Mouse (Mus musculus) adrenal gland, postnatal 14 days (tissue): Measurements from ENCODE around the gene Rec114. TPM values are rescaled to one million over a fixed set of nuclear protein-coding genes. Genes with fewer than 3 reads are reported as not detected.

Experiments
- DNase-seq: peaks from one replicate; pipeline ENCODE4 v3.0.0; 2021; ENCODE audit warnings: mixed read lengths
- total RNA-seq: library from RNA; stranded (reverse); gene quantifications from 2 replicates; pipeline ENCODE4 v1.2.3, GENCODE M21; 2021

Rec114 gene
- total RNA-seq, 1 experiment from 2014 or later, result 3.7 TPM

DNA sequence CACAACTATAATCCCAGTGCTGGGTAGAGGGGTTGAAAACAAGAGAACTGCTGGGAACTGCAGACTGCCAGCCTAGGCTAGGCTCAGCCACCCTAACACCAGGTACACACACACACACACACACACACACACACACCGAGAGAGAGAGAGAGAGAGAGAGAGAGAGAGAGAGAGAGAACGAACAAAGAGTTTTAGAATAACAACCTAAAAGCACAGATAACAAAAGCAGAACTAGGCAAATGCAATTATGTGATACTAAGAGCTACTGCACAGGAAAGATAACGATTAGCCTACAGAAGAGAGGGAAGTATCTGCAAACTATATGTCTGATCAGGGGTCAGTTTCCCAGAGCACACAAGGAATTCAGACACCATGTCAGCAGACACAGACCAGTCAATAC, 24.8 kb downstream of the Rec114 start:
- no peak for DNase-seq

- DNase-seq, result no peak
Observed at GRCm38 (mm10) chr9:58716886-58717285, 26.9 kb downstream of the Rec114 start.

GRCm38 (mm10) chr9:58710642-58711041, 33.1 kb downstream of the Rec114 start:
- DNase-seq, result no peak

DNA sequence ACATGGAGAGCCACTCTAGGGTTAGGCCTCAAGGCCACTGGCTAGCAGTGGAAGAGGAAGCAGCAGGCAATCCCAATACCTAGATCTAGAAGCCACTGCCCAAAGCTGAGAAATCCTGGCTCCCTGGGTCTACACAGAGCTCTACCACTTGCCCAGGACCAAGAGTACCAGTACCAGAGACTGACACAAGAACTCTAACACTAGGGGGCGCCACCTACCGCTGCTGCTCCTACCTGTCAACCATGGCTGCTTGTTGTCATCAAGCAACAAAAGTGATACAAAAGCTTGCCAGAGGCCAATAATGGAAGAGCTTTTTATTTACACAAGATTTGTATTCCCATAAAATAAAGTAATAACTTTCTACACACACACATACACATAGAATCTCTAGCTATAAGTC, 33.8 kb downstream of the Rec114 start:
- peak; percentile 82 for DNase-seq

- DNase-seq, result no peak
Observed at GRCm38 (mm10) chr9:58707796-58708195, 36.0 kb downstream of the Rec114 start.

DNA sequence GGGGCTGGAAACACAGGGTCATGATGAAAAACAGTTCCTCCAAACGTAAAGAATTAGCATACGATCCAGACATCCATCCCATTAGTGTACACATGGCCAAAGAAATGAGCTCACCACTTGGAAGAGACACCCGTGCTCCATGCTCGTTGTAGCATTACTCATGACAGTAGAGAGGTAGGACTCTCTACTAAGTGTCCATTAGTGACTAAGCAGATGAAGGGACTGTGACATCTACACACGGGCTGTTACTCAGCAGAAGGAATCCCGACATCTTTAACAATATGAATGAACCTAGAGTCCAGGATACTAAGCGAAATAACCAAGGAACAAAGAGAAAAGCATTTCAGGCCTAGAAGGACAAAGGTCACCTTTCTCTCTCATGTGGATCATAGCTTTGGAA, 37.7 kb downstream of the Rec114 start:
- DNase-seq, result no peak

GRCm38 (mm10) chr9:58703766-58704165, 40.0 kb downstream of the Rec114 start:
- DNase-seq, result no peak

GRCm38 (mm10) chr9:58701751-58702150, 42.0 kb downstream of the Rec114 start:
- DNase-seq, result no peak

DNA sequence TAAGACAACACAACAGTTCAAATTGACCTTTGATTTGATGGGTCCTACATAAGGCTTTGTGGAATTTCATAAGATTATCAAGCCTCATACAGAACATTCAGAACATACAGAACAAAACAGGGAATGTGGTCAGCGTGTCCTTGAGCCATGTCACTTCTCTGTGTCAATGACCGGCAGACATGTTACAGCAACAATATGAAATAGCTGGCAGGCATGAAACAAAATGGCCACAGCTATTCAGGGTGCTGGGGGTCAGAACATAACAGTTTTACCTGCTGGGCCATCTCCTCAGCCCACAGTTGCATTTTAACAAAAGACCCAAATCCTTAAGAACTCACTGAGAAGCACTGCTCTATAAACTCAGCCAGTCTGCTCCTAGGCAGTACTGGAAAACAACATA, 45.3 kb downstream of the Rec114 start:
- DNase-seq, result no peak

GRCm38 (mm10) chr9:58691471-58691870, 52.3 kb downstream of the Rec114 start:
- no peak for DNase-seq

GRCm38 (mm10) chr9:58690701-58691100, 53.1 kb downstream of the Rec114 start:
- no peak for DNase-seq

DNA sequence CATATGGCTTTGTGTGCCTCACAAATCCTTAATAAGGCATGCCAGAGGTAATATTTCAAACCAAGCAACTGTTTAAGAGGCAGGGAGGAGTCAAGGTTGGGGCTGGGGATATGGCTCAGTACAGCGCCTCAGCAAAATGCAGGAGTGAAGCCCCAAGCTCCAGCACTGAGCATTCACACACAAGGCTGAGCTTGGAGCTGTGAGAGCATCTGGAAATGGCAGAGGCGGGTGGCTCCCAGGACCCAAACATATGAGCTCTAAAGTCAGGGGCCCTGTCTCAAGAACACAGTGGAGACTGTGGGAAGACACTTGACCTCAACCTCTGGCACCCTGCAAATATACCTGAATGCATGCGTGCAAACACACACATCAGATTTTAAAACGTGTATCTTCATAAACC, 55.7 kb downstream of the Rec114 start:
- no peak for DNase-seq

DNA sequence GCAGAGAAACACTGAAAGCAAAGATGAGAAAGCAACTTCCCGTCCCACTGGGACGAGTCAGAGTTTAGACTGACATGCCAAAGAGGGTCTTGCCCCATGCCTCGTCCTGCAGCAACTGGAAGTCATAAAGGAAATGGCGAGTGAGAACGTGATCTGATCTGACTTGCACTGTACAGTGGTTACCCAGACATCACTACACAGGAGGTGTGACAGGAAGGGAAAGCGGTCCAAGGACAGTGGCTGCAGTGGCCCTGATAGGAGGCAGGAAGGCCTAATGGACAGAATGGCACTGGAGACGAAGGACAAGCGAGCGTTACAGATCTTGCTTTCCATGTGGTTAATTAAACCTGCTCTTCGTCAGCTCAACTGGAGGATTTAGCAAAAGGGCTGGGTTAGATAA, 58.5 kb downstream of the Rec114 start:
- DNase-seq, result no peak

GRCm38 (mm10) chr9:58683372-58683771, 60.4 kb downstream of the Rec114 start:
- DNase-seq, result no peak

DNA sequence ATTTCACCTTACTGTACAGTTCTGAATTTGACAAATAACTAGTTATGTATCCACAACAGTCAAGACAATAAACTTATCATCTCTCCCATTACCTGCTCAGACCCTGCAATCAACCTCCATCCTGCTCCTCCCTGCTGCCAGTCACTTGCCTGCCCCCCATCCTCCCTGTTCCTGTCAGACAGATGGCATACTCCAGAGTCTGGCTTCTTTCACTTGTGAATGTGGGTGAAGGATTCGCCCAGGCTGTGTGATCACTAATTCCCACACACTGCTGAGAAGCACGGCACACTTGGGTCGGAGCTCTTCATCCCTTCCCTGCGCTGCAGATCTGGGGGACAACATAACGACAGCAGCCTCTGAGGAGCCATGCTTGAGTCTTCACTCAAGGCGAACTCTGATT, 61.7 kb downstream of the Rec114 start:
- DNase-seq, result no peak

DNA sequence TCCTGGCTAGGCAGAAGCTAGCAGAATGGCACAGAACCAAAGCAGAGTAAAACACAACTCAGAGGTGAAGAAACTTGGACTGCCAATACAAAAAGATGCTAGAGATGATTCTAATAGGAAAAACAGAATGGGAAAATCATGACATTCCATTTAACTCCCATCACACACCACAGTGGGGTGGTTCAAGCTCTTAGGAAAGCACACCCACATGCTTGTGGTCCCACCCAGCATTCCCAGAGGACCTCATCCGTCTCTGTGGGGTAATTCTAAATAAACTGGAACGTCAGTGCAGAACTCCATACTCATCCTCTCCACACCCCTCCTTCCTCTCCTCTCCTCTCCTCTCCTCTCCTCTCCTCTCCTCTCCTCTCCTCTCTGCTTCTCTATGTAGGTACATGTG, 62.4 kb downstream of the Rec114 start:
- DNase-seq, result no peak

DNA sequence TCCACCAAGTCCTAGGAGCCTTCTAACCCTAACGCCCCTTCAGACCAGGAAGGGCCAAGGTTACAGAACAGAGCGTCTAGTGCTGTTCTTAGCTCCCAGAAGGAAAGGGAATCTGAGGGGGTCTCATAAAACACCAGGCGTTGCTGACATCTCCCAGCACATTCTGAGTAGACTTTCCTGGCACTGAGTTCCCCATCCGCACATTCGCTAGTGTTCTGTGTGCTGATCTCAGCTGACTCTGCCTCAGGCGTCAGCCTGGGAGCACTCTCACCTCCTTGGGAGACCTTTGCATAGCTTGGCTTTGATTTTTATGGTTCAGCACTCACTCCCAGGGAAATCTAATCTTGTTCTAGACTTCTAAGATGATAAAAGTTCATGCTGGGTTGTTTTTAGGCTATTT, 68.4 kb downstream of the Rec114 start:
- DNase-seq, result peak; percentile 21

GRCm38 (mm10) chr9:58674736-58675135, 69.0 kb downstream of the Rec114 start:
- DNase-seq, result no peak

GRCm38 (mm10) chr9:58672474-58672873, 71.3 kb downstream of the Rec114 start:
- peak; percentile 85 for DNase-seq

DNA sequence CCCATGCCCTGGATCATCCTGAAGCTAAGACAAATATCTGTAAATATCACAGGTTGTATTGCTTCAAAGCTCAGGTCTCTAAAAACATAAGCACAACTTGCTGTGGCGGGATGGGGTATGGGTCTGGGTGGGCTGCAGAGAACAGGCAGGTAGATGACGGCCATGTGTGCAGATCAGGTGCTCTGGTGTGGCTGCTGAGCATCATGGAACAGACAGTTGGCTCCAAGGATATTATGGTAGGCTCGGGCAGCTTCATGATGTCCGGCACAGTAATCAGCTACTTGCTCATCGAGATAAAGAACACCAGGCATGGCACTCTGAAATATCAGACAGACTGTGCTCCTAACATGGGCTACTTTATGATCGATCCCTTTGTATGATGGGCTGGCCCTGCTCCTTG, 73.9 kb downstream of the Rec114 start:
- DNase-seq, result no peak

- peak; percentile 62 for DNase-seq
Observed at GRCm38 (mm10) chr9:58669071-58669470, 74.7 kb downstream of the Rec114 start.

DNA sequence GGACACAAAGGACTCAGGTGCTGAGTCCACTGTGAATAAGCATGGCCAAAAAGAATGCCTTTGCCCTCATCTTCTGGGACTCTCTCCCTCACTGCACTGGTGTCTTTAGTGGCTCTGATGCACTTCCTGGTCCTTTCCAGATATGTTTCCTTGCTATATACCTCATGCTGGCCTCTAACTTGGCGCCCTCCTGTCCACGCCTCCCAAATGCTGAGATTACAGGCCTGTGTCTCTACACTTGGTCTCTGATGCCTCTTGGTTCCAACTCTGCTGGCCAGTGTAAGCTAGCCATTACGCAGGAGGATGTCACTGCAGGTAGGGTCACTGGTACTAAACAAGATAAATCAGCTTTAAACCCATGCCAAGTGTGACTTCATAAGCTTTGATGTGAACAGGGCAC, 75.6 kb downstream of the Rec114 start:
- no peak for DNase-seq

GRCm38 (mm10) chr9:58667244-58667643, 76.5 kb downstream of the Rec114 start:
- no peak for DNase-seq

GRCm38 (mm10) chr9:58666191-58666590, 77.6 kb downstream of the Rec114 start:
- no peak for DNase-seq

- DNase-seq, result no peak
Observed at GRCm38 (mm10) chr9:58665492-58665891, 78.3 kb downstream of the Rec114 start.
